Mouse (Mus musculus): ENCODE data around the gene Ldha. TPM values are rescaled to one million over a fixed set of nuclear protein-coding genes. Genes with fewer than 3 reads are reported as not detected.

The Ldha gene
- polyA plus RNA-seq, 1 experiment from 2014 or later = 3,145 TPM

DNA sequence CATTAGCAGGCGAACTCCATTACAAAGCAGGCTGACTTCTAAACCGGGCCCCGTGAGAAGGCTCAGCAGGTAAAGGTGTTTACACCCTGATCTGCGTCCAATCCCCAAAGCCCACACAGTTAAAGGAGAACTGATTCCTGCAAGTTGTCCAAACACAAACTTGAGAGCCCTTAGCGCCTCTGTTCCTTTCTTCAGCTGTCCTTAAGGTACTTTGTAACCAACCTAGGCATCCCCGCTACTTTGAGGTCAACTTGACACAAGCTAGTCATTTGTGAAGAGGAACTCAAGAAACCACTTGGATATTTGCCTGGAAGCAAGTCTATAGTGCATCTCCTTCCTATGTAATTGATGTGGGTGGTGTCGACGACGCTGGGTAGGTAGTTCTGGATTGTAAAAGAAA lies 16.2 kb downstream of the Ldha start:
- no peak for ATAC-seq (ENCODE audit: insufficient number of reproducible peaks, insufficient read depth, low FRiP score, low read depth)
- no peaks in the 10 kb centered on the region for H3K9me3 ChIP-seq (ENCODE audit: control insufficient read depth, low read length)
- no peaks in the 10 kb centered on the region for H3K4me1 ChIP-seq (ENCODE audit: control insufficient read depth in 2 of 2, insufficient read depth in 2 of 2, low read length in 2 of 2)
- H3K9ac ChIP-seq (ENCODE audit: low read length) = no peak overlapping the region
- WGBS = 73% methylated on average over 9 of the region's 9 CpGs
- no peaks in the 10 kb centered on the region for H3K27me3 ChIP-seq (ENCODE audit: control insufficient read depth, insufficient read depth, low read length)
- H3K27ac ChIP-seq (replicated peaks in 1 of 2; ENCODE audit: control insufficient read depth in 1 of 2, insufficient read depth in 1 of 2, low read depth in 2 of 2, low read length in 2 of 2) = no peak overlapping the region
- H3K36me3 ChIP-seq (ENCODE audit: control insufficient read depth, insufficient read depth, low read length) = peaks cover 40% of the 10 kb centered on the region
- H3K4me2 ChIP-seq (ENCODE audit: low read length) = no peak overlapping the region
- no peak overlapping the region for H3K4me3 ChIP-seq (ENCODE audit: control insufficient read depth in 1 of 2, insufficient read depth in 1 of 2, low read depth in 1 of 2, low read length in 2 of 2)

DNA sequence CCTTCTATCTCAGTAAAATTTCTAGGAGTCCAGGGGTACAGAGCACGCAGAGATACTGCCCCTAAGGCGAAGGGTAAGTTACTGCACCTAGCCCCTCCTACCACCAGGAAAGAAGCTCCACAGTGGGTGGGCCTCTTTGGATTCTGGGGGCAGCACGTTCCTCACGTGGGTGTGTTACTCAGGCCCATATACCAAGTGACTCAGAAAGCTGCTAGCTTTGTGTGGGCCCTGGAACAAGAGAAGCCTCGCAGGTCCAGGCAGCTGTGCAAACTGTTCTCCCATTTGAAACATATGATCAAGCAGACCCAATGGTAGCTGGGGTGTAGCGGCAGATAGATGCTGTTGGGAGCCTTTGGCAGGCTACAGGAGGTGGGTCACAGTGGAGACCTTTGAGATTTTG lies 17.8 kb downstream of the Ldha start:
- H3K27ac ChIP-seq (replicated peaks in 1 of 2; ENCODE audit: control insufficient read depth in 1 of 2, insufficient read depth in 1 of 2, low read depth in 2 of 2, low read length in 2 of 2) = no peak overlapping the region
- H3K4me3 ChIP-seq (ENCODE audit: control insufficient read depth in 1 of 2, insufficient read depth in 1 of 2, low read depth in 1 of 2, low read length in 2 of 2) = no peak overlapping the region
- no peaks in the 10 kb centered on the region for H3K27me3 ChIP-seq (ENCODE audit: control insufficient read depth, insufficient read depth, low read length)
- H3K4me1 ChIP-seq (ENCODE audit: control insufficient read depth in 2 of 2, insufficient read depth in 2 of 2, low read length in 2 of 2) = no peaks in the 10 kb centered on the region
- no peak overlapping the region for H3K9ac ChIP-seq (ENCODE audit: low read length)
- peaks cover 24% of the 10 kb centered on the region for H3K36me3 ChIP-seq (ENCODE audit: control insufficient read depth, insufficient read depth, low read length)
- no peak for ATAC-seq (ENCODE audit: insufficient number of reproducible peaks, insufficient read depth, low FRiP score, low read depth)
- H3K9me3 ChIP-seq (ENCODE audit: control insufficient read depth, low read length) = no peaks in the 10 kb centered on the region
- H3K4me2 ChIP-seq (ENCODE audit: low read length) = no peak overlapping the region
- WGBS = 50% methylated on average over 6 of the region's 6 CpGs

DNA sequence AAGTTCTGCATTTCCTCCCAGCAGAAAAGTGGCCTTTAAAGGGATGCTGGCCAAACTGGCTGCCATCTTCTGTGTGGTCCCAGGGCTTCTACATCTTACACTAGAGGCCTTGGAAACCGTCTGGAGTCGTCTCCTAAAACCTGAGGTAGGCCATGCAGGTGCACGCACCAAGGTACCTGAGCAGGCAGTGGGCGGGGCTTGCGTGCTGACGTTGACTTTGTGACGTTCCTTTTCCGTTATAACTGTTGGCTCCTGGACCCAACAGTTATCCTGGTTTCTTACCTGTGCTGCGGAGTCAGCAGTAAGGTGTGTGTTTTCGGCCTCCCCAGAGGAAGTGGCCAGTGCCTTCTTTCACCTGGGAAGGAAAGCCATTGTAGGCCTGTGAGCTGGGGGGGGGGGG lies 19.7 kb downstream of the Ldha start, which contains the start of gene Ldhc:
Ldhc (plus strand) TSS at position 208 of the 400 bp plus-strand sequence.
- 44% methylated on average over 10 of the region's 10 CpGs for WGBS
- Histone ChIP-seq H3K27ac (replicated peaks in 1 of 2; ENCODE audit: control insufficient read depth in 1 of 2, insufficient read depth in 1 of 2, low read depth in 2 of 2, low read length in 2 of 2) (no peak within 1 kb of the TSS), H3K4me3 (ENCODE audit: control insufficient read depth in 1 of 2, insufficient read depth in 1 of 2, low read depth in 1 of 2, low read length in 2 of 2) (no peak within 1 kb of the TSS), H3K36me3 (ENCODE audit: control insufficient read depth, insufficient read depth, low read length) (peaks cover 5% of the 10 kb centered on the region), H3K4me1 (ENCODE audit: control insufficient read depth in 2 of 2, insufficient read depth in 2 of 2, low read length in 2 of 2) (no peaks in the 10 kb centered on the region), H3K9ac (ENCODE audit: low read length) (no peak within 1 kb of the TSS), H3K9me3 (ENCODE audit: control insufficient read depth, low read length) (no peaks in the 10 kb centered on the region), H3K4me2 (ENCODE audit: low read length) (no peak within 1 kb of the TSS), H3K27me3 (ENCODE audit: control insufficient read depth, insufficient read depth, low read length) (no peaks in the 10 kb centered on the region)
- ATAC-seq (ENCODE audit: insufficient number of reproducible peaks, insufficient read depth, low FRiP score, low read depth) = no peak

DNA sequence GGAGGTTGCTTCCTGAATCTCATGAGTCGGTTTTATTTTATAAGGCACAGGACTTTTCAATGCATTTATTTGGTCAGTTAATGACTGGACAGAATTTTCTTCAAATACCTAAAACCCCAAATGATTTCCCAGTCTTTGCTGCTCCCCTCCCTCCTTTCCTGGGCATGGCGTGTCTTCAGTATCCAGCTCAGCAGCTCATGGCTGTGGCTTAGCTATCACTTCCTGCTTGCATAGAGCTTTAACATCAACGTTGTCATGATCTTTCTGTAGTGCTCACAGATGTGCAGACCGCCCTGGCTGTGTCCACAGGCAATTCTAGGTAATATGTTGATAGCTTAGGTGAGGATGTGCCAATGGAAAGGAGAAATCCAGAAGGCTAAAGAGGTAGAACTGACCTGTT lies 30.7 kb downstream of the Ldha start:
- no peak for ATAC-seq (ENCODE audit: insufficient number of reproducible peaks, insufficient read depth, low FRiP score, low read depth)
- no peaks in the 10 kb centered on the region for H3K27me3 ChIP-seq (ENCODE audit: control insufficient read depth, insufficient read depth, low read length)
- no peaks in the 10 kb centered on the region for H3K9me3 ChIP-seq (ENCODE audit: control insufficient read depth, low read length)
- H3K27ac ChIP-seq (replicated peaks in 1 of 2; ENCODE audit: control insufficient read depth in 1 of 2, insufficient read depth in 1 of 2, low read depth in 2 of 2, low read length in 2 of 2) = no peak overlapping the region
- no peak overlapping the region for H3K4me3 ChIP-seq (ENCODE audit: control insufficient read depth in 1 of 2, insufficient read depth in 1 of 2, low read depth in 1 of 2, low read length in 2 of 2)
- H3K4me2 ChIP-seq (ENCODE audit: low read length) = no peak overlapping the region
- H3K36me3 ChIP-seq (ENCODE audit: control insufficient read depth, insufficient read depth, low read length) = no peaks in the 10 kb centered on the region
- no peaks in the 10 kb centered on the region for H3K4me1 ChIP-seq (ENCODE audit: control insufficient read depth in 2 of 2, insufficient read depth in 2 of 2, low read length in 2 of 2)
- H3K9ac ChIP-seq (ENCODE audit: low read length) = no peak overlapping the region
- WGBS = 58% methylated on average over 4 of the region's 4 CpGs

DNA sequence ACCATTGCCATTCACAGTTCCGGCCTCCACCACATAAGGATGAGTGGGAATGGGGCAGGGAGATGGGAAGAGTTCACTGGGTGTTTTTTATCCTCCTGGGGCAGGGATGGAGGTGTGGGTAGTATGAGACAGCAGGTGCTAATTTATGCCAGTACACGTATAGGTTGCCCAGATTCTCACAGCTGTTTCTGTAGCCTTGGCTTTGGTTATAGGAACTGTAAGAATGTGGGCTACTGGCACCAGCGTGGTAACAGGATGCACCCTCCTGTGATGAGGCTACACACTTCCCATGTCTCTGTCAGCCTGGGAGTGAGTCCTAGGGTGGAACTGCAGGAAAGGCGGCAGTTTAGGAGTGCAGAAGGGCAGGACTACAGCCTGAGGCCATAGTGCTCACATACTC lies 35.6 kb downstream of the Ldha start:
- Histone ChIP-seq H3K27me3 (ENCODE audit: control insufficient read depth, insufficient read depth, low read length) (no peaks in the 10 kb centered on the region), H3K27ac (replicated peaks in 1 of 2; ENCODE audit: control insufficient read depth in 1 of 2, insufficient read depth in 1 of 2, low read depth in 2 of 2, low read length in 2 of 2) (no peak overlapping the region), H3K4me3 (ENCODE audit: control insufficient read depth in 1 of 2, insufficient read depth in 1 of 2, low read depth in 1 of 2, low read length in 2 of 2) (no peak overlapping the region), H3K4me2 (ENCODE audit: low read length) (no peak overlapping the region), H3K9ac (ENCODE audit: low read length) (no peak overlapping the region), H3K9me3 (ENCODE audit: control insufficient read depth, low read length) (no peaks in the 10 kb centered on the region), H3K4me1 (ENCODE audit: control insufficient read depth in 2 of 2, insufficient read depth in 2 of 2, low read length in 2 of 2) (no peaks in the 10 kb centered on the region), H3K36me3 (ENCODE audit: control insufficient read depth, insufficient read depth, low read length) (no peaks in the 10 kb centered on the region)
- no peak for ATAC-seq (ENCODE audit: insufficient number of reproducible peaks, insufficient read depth, low FRiP score, low read depth)
- WGBS = 64% methylated on average over 4 of the region's 4 CpGs

DNA sequence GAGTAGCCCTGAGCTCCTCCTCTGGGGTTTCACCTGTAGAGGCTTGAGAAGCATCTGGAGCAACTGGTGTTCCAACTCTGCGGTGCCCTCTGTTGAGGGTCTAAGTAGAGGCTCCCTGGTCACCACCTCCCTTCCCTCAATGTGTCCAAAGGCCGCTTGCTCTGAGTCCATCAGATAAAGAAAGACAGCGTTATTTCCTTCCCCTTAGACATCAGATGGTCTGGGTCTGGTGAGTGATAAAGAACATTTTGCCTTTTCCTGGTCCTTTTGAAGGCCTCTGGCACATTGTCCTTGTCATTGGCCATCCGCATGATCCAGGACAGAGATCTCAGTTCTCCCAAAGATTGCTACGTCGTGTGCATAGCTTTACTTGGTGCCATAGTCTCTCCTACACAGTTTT lies 36.0 kb downstream of the Ldha start:
- Histone ChIP-seq H3K4me2 (ENCODE audit: low read length) (no peak overlapping the region), H3K27me3 (ENCODE audit: control insufficient read depth, insufficient read depth, low read length) (no peaks in the 10 kb centered on the region), H3K4me3 (ENCODE audit: control insufficient read depth in 1 of 2, insufficient read depth in 1 of 2, low read depth in 1 of 2, low read length in 2 of 2) (no peak overlapping the region), H3K36me3 (ENCODE audit: control insufficient read depth, insufficient read depth, low read length) (no peaks in the 10 kb centered on the region), H3K4me1 (ENCODE audit: control insufficient read depth in 2 of 2, insufficient read depth in 2 of 2, low read length in 2 of 2) (no peaks in the 10 kb centered on the region), H3K9me3 (ENCODE audit: control insufficient read depth, low read length) (no peaks in the 10 kb centered on the region), H3K27ac (replicated peaks in 1 of 2; ENCODE audit: control insufficient read depth in 1 of 2, insufficient read depth in 1 of 2, low read depth in 2 of 2, low read length in 2 of 2) (no peak overlapping the region), H3K9ac (ENCODE audit: low read length) (no peak overlapping the region)
- 74% methylated on average over 6 of the region's 6 CpGs for whole genome bisulfite sequencing
- ATAC-seq (ENCODE audit: insufficient number of reproducible peaks, insufficient read depth, low FRiP score, low read depth) = no peak

DNA sequence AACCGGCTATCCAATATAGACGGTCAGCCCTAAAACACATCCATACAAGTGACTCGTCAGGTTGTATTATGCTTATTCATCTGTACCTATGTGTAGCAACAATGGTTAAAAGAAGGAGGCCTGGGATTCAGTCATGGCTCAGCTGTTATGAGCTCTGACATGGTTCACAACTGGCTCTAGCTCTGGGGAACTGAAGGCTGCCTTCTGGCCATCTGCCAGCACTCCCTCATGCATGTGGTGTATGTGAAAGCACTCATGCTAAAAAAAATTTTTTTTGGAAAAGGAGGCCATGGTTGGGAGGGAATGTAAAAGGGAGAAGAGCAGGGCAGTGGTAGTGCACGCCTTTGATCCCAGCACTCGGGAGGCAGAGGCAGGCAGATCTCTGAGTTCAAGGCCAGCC lies 38.6 kb downstream of the Ldha start:
- H3K4me1 ChIP-seq (ENCODE audit: control insufficient read depth in 2 of 2, insufficient read depth in 2 of 2, low read length in 2 of 2) = no peaks in the 10 kb centered on the region
- H3K27me3 ChIP-seq (ENCODE audit: control insufficient read depth, insufficient read depth, low read length) = no peaks in the 10 kb centered on the region
- ATAC-seq (ENCODE audit: insufficient number of reproducible peaks, insufficient read depth, low FRiP score, low read depth) = no peak
- H3K4me2 ChIP-seq (ENCODE audit: low read length) = no peak overlapping the region
- H3K27ac ChIP-seq (replicated peaks in 1 of 2; ENCODE audit: control insufficient read depth in 1 of 2, insufficient read depth in 1 of 2, low read depth in 2 of 2, low read length in 2 of 2) = no peak overlapping the region
- WGBS = 91% methylated on average over 5 of the region's 5 CpGs
- no peak overlapping the region for H3K4me3 ChIP-seq (ENCODE audit: control insufficient read depth in 1 of 2, insufficient read depth in 1 of 2, low read depth in 1 of 2, low read length in 2 of 2)
- H3K36me3 ChIP-seq (ENCODE audit: control insufficient read depth, insufficient read depth, low read length) = 0 out of 2 replicates have a peak, but pooled peaks cover 2% of the 10 kb centered on the region
- no peaks in the 10 kb centered on the region for H3K9me3 ChIP-seq (ENCODE audit: control insufficient read depth, low read length)
- H3K9ac ChIP-seq (ENCODE audit: low read length) = no peak overlapping the region

DNA sequence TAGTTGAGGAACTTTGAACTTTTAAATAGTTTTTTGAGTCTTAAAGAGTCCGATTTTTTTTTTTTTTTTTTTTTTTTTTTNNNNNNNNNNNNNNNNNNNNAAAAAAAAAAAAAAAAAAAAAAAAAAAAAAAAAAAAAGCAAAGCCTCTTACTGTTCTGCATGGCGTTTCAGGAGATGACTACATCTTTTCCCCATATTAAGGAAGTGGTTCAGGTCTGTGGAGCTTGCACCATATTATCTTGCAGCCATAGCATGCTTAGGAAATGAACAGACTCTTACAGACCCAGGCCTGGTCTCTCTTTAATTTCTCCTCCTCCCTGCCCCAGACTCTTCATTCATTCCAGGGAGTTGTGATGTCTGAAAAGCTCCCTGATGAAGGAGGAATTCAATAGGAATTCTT lies 39.7 kb downstream of the Ldha start:
- H3K27me3 ChIP-seq (ENCODE audit: control insufficient read depth, insufficient read depth, low read length) = no peaks in the 10 kb centered on the region
- peaks cover 13% of the 10 kb centered on the region for H3K36me3 ChIP-seq (ENCODE audit: control insufficient read depth, insufficient read depth, low read length)
- H3K9ac ChIP-seq (ENCODE audit: low read length) = no peak overlapping the region
- WGBS = 80% methylated on average over 2 of the region's 2 CpGs
- H3K4me2 ChIP-seq (ENCODE audit: low read length) = no peak overlapping the region
- no peak overlapping the region for H3K4me3 ChIP-seq (ENCODE audit: control insufficient read depth in 1 of 2, insufficient read depth in 1 of 2, low read depth in 1 of 2, low read length in 2 of 2)
- H3K27ac ChIP-seq (replicated peaks in 1 of 2; ENCODE audit: control insufficient read depth in 1 of 2, insufficient read depth in 1 of 2, low read depth in 2 of 2, low read length in 2 of 2) = no peak overlapping the region
- no peaks in the 10 kb centered on the region for H3K9me3 ChIP-seq (ENCODE audit: control insufficient read depth, low read length)
- no peaks in the 10 kb centered on the region for H3K4me1 ChIP-seq (ENCODE audit: control insufficient read depth in 2 of 2, insufficient read depth in 2 of 2, low read length in 2 of 2)
- ATAC-seq (ENCODE audit: insufficient number of reproducible peaks, insufficient read depth, low FRiP score, low read depth) = no peak
